Mouse (Mus musculus) stomach, postnatal 0 days (tissue): Measurements from ENCODE around the gene Tamm41. TPM values are rescaled to one million over a fixed set of nuclear protein-coding genes. Genes with fewer than 3 reads are reported as not detected.

Source experiments
- ATAC-seq: fragments of 200-750 bp; cut with Nextera tagmentation; 2 replicates; pipeline ENCODE4 v1.8.0; 2017; ENCODE audit not compliant: low FRiP score, low TSS enrichment
- DNase-seq: peaks from one replicate; pipeline ENCODE4 v3.0.0-alpha.2; 2016; ENCODE audit warnings: low spot score
- H3K27ac ChIP-seq: fragments of 300-500 bp; sonication (generic); replicated peaks from 2 replicates; pipeline ENCODE4 v1.5.1; 2014; ENCODE audit warnings: mild to moderate bottlenecking, control low read depth
- H3K27me3 ChIP-seq: fragments of 300-500 bp; sonication (generic); 2 replicates; pipeline ENCODE4 v1.6.1; 2014; ENCODE audit warnings: low read length; ENCODE audit not compliant: control insufficient read depth, insufficient read depth
- H3K36me3 ChIP-seq: fragments of 300-500 bp; sonication (generic); 2 replicates; pipeline ENCODE4 v1.6.1; 2014; ENCODE audit warnings: low read length, mixed read lengths; ENCODE audit not compliant: control insufficient read depth, insufficient read depth
- H3K4me1 ChIP-seq: fragments of 300-500 bp; sonication (generic); replicated peaks from 2 replicates; pipeline ENCODE4 v1.6.1; 2014; ENCODE audit warnings: antibody characterized with exemption; ENCODE audit not compliant: control insufficient read depth, insufficient read depth
- H3K4me2 ChIP-seq: fragments of 300-500 bp; sonication (generic); replicated peaks from 2 replicates; pipeline ENCODE4 v1.6.1; 2014; ENCODE audit warnings: low read depth, mild to moderate bottlenecking, control low read depth, moderate library complexity
- H3K4me3 ChIP-seq: fragments of 300-500 bp; sonication (generic); 2 replicates; pipeline ENCODE4 v1.5.1; 2014; ENCODE audit warnings: low read depth, low read length, control low read depth
- H3K9ac ChIP-seq: fragments of 300-500 bp; sonication (generic); 2 replicates; pipeline ENCODE4 v1.6.1; 2014; ENCODE audit warnings: mild to moderate bottlenecking, low read length, control low read depth, mixed read lengths
- H3K9me3 ChIP-seq: fragments of 300-500 bp; sonication (generic); 2 replicates; pipeline ENCODE4 v1.6.1; 2016; ENCODE audit warnings: low read length; ENCODE audit not compliant: control insufficient read depth
- CTCF ChIP-seq: IDR thresholded peaks from 2 replicates; pipeline ENCODE4 v1.5.1; 2016; ENCODE audit warnings: antibody characterized with exemption, low read depth, mild to moderate bottlenecking, moderate library complexity
- EP300 ChIP-seq: optimal IDR thresholded peaks from 2 replicates; pipeline ENCODE3; 2016; ENCODE audit warnings: antibody characterized with exemption
- WGBS: fragments of 180-500 bp; shearing (Covaris S2); extraction: QIAGEN DNeasy Blood & Tissue Kit; methylation state at CpG from one replicate; pipeline ENCODE4 v1.1.7; 2014; 5-methylcytosine and 5-hydroxymethylcytosine counted together
- polyA plus RNA-seq: library from polyadenylated mRNA; unstranded; fragments of >200 nt; fragmentation: Nextera tagmentation; extraction: Ambion mirVana; gene quantifications from 2 replicates; pipeline ENCODE4 v1.2.1, GENCODE M21; 2015

The Tamm41 gene
- polyA plus RNA-seq, 1 experiment from 2014 or later: 35.8 TPM

GRCm38 (mm10) chr6:114993659-114994058 lies 44.0 kb downstream of the Tamm41 start:
- Histone ChIP-seq H3K36me3 (no peaks in the 10 kb centered on the region), H3K27me3 (no peaks in the 10 kb centered on the region), H3K9me3 (no peaks in the 10 kb centered on the region), H3K4me2 (no peak overlapping the region), H3K27ac (no peak overlapping the region; the same call in 1 of the 2 replicates), H3K9ac (no peak overlapping the region), H3K4me3 (no peak overlapping the region), H3K4me1 (no peaks in the 10 kb centered on the region)
- no peak for TF ChIP-seq CTCF
- no peak for TF ChIP-seq EP300
- ATAC-seq: no peak
- WGBS: 52% methylated on average over 8 of the region's 8 CpGs
- DNase-seq: no peak

- no peak for DNase-seq
- no peak overlapping the region for H3K4me3 ChIP-seq
- WGBS: 82% methylated on average over 4 of the region's 4 CpGs
- no peak for ATAC-seq
- no peaks in the 10 kb centered on the region for H3K36me3 ChIP-seq
- no peak overlapping the region for H3K9ac ChIP-seq
- H3K9me3 ChIP-seq: no peaks in the 10 kb centered on the region
- H3K27me3 ChIP-seq: no peaks in the 10 kb centered on the region
- no peaks in the 10 kb centered on the region for H3K4me1 ChIP-seq
- H3K27ac ChIP-seq: no peak overlapping the region
- H3K4me2 ChIP-seq: no peak overlapping the region
- no peak for TF ChIP-seq EP300
- TF ChIP-seq CTCF: no peak
These were observed 45.8 kb downstream of the Tamm41 start for GRCm38 (mm10) chr6:114991909-114992308.

GRCm38 (mm10) chr6:114988619-114988980 lies 49.1 kb downstream of the Tamm41 start:
- DNase-seq (peak; percentile 72), ATAC-seq (peak; percentile 94)
- TF ChIP-seq CTCF: no peak
- no peak for TF ChIP-seq EP300
- Histone ChIP-seq H3K4me3 (no peak overlapping the region), H3K9ac (no peak overlapping the region), H3K4me1 (no peaks in the 10 kb centered on the region), H3K9me3 (no peaks in the 10 kb centered on the region), H3K27ac (peak overlapping the region; percentile 94), H3K4me2 (no peak overlapping the region), H3K27me3 (no peaks in the 10 kb centered on the region), H3K36me3 (no peaks in the 10 kb centered on the region)
- WGBS: 54% methylated on average over 3 of the region's 3 CpGs

- Histone ChIP-seq H3K4me3 (no peak overlapping the region), H3K27ac (peak overlapping the region; percentile 94), H3K27me3 (no peaks in the 10 kb centered on the region), H3K9me3 (no peaks in the 10 kb centered on the region), H3K36me3 (no peaks in the 10 kb centered on the region), H3K9ac (no peak overlapping the region), H3K4me2 (no peak overlapping the region), H3K4me1 (no peaks in the 10 kb centered on the region)
- peak; percentile 78 for DNase-seq
- TF ChIP-seq CTCF (no peak), EP300 (peak; percentile 38)
- WGBS: 55% methylated on average over 7 of the region's 7 CpGs
- ATAC-seq: peak; percentile 85
These were observed 49.6 kb downstream of the Tamm41 start for GRCm38 (mm10) chr6:114987966-114988618.

GRCm38 (mm10) chr6:114982671-114983070 lies 55.0 kb downstream of the Tamm41 start:
- H3K27ac ChIP-seq: no peak overlapping the region
- H3K4me2 ChIP-seq: no peak overlapping the region
- TF ChIP-seq CTCF: no peak
- no peak for TF ChIP-seq EP300
- no peaks in the 10 kb centered on the region for H3K36me3 ChIP-seq
- no peaks in the 10 kb centered on the region for H3K4me1 ChIP-seq
- H3K27me3 ChIP-seq: no peaks in the 10 kb centered on the region
- no peak overlapping the region for H3K4me3 ChIP-seq
- H3K9ac ChIP-seq: no peak overlapping the region
- ATAC-seq (peak; percentile 62; the same call in 1 of the 2 replicates), DNase-seq (no peak)
- no peaks in the 10 kb centered on the region for H3K9me3 ChIP-seq
- WGBS: 51% methylated on average over 7 of the region's 7 CpGs

GRCm38 (mm10) chr6:114979715-114980114 lies 58.0 kb downstream of the Tamm41 start:
- TF ChIP-seq EP300: no peak
- TF ChIP-seq CTCF: no peak
- Histone ChIP-seq H3K36me3 (no peaks in the 10 kb centered on the region), H3K9ac (no peak overlapping the region), H3K9me3 (no peaks in the 10 kb centered on the region), H3K27me3 (no peaks in the 10 kb centered on the region), H3K4me2 (no peak overlapping the region), H3K4me3 (no peak overlapping the region), H3K4me1 (no peaks in the 10 kb centered on the region), H3K27ac (no peak overlapping the region)
- 86% methylated on average over 1 of the region's 1 CpGs for WGBS
- DNase-seq (no peak), ATAC-seq (no peak)
